Mouse (Mus musculus): ENCODE data around the gene Syt8.

DNA sequence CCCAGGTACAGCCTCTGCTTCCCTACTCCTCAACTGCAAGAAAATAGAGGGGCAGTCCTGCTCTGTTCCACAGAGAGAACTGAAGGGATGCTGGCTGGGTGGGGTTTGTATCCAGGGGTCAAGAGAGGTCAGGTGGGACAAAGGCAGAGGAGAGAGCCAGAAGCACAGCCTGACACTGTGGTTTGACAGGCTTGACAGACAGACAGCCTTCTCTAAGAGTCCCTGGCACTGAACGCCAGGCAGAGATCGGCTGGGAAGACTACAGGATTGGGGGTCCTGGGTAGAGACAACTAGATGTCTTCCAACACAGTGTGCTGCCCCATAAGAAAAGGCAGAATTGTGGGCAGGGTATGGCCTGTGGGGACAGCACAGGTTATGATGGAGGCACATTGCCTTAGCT is 43.9 kb downstream of the Syt8 start:
- no peak for TF ChIP-seq EP300 (IDR thresholded peaks at IDR 0.05; ENCODE audit: insufficient read depth, low read depth, low read length)
- TF ChIP-seq CTCF (IDR thresholded peaks at IDR 0.05; ENCODE audit: low read depth, low read length) = no peak
- TF ChIP-seq POLR2A (IDR thresholded peaks at IDR 0.05; ENCODE audit: insufficient read depth, low read length) = no peak

Measured in ES-Bruce4 (cell line).